Mouse (Mus musculus) G1E (cell line): ENCODE results near the gene Naa80.

ENCODE experiments used
- CTCF ChIP-seq: IDR thresholded peaks from 2 replicates; pipeline ENCODE4 v1.5.1; 2012; ENCODE audit warnings: low read depth, low read length, inconsistent platforms, mixed read lengths
- GATA1 ChIP-seq: IDR thresholded peaks from 2 replicates; pipeline ENCODE4 v1.6.1; 2012; ENCODE audit warnings: borderline replicate concordance, low read length, inconsistent platforms, mixed read lengths
- GATA2 ChIP-seq: IDR thresholded peaks from 2 replicates; pipeline ENCODE4 v1.6.1; 2012; ENCODE audit warnings: low read depth, low read length, inconsistent platforms, borderline replicate concordance
- POLR2AphosphoS5 ChIP-seq: IDR thresholded peaks from 2 replicates; pipeline ENCODE4 v1.6.1; 2012; ENCODE audit warnings: low read depth, low read length, inconsistent platforms; ENCODE audit not compliant: insufficient replicate concordance

GRCm38 (mm10) chr9:107570016-107570415, 8.7 kb upstream of the Naa80 start:
- no peak for TF ChIP-seq CTCF
- TF ChIP-seq POLR2AphosphoS5, result no peak
- TF ChIP-seq GATA2, result no peak
- no peak for TF ChIP-seq GATA1
